Mouse (Mus musculus) E14TG2a.4 (cell line): ENCODE data around the gene Glt1d1.

ENCODE experiments used
- CTCF ChIP-seq: conservative IDR thresholded peaks from 2 replicates; pipeline ENCODE4 v1.5.1; 2014; ENCODE audit warnings: low read length
- NANOG ChIP-seq: IDR thresholded peaks from 2 replicates; pipeline ENCODE4 v1.6.1; 2014; ENCODE audit warnings: borderline replicate concordance, low read length, mixed read lengths

- no peak for TF ChIP-seq CTCF
- no peak for TF ChIP-seq NANOG
Observed at GRCm38 (mm10) chr5:127720591-127721379, 88.7 kb downstream of the Glt1d1 start.
